Mouse (Mus musculus): ENCODE measurements around the gene Tjp3. TPM values are rescaled to one million over a fixed set of nuclear protein-coding genes. Genes with fewer than 3 reads are reported as not detected.

Gene Tjp3
- polyA plus RNA-seq, 1 experiment = 1.4 TPM

- no peak for TF ChIP-seq GATA1 (IDR thresholded peaks at IDR 0.05; ENCODE audit: low read length)
Measured at GRCm38 (mm10) chr10:81242021-81242420, 49.4 kb downstream of the Tjp3 start.

- TF ChIP-seq GATA1 (IDR thresholded peaks at IDR 0.05; ENCODE audit: low read length) = no peak
Measured at GRCm38 (mm10) chr10:81240876-81241275, 50.5 kb downstream of the Tjp3 start.

GRCm38 (mm10) chr10:81238618-81239017 lies 52.8 kb downstream of the Tjp3 start:
- no peak for TF ChIP-seq GATA1 (IDR thresholded peaks at IDR 0.05; ENCODE audit: low read length)

- no peak for TF ChIP-seq GATA1 (IDR thresholded peaks at IDR 0.05; ENCODE audit: low read length)
Measured at GRCm38 (mm10) chr10:81236471-81237268, 54.7 kb downstream of the Tjp3 start.

- TF ChIP-seq GATA1 (IDR thresholded peaks at IDR 0.05; ENCODE audit: low read length) = no peak
Measured at GRCm38 (mm10) chr10:81234206-81234605, 57.2 kb downstream of the Tjp3 start.

- TF ChIP-seq GATA1 (IDR thresholded peaks at IDR 0.05; ENCODE audit: low read length) = no peak
Measured at GRCm38 (mm10) chr10:81233226-81233585, 58.2 kb downstream of the Tjp3 start.

GRCm38 (mm10) chr10:81232580-81233225 lies 58.7 kb downstream of the Tjp3 start, which contains the start of gene Zfr2:
Zfr2 (plus strand) TSS chr10:81233155.
- TF ChIP-seq GATA1 (IDR thresholded peaks at IDR 0.05; ENCODE audit: low read length) = no peak

GRCm38 (mm10) chr10:81231436-81231835 lies 59.9 kb downstream of the Tjp3 start:
- TF ChIP-seq GATA1 (IDR thresholded peaks at IDR 0.05; ENCODE audit: low read length) = no peak

GRCm38 (mm10) chr10:81230438-81231332 lies 60.7 kb downstream of the Tjp3 start, which contains the start of gene Atcay:
Atcay (minus strand) TSS chr10:81230833.
- TF ChIP-seq GATA1 (IDR thresholded peaks at IDR 0.05; ENCODE audit: low read length) = no peak

GRCm38 (mm10) chr10:81229735-81230437 lies 61.5 kb downstream of the Tjp3 start:
- no peak for TF ChIP-seq GATA1 (IDR thresholded peaks at IDR 0.05; ENCODE audit: low read length)

Other genes starting within 250 kb of the Tjp3 start
- gene Sgta, start 231.4 kb downstream of the Tjp3 start, polyA plus RNA-seq (2012) = 175 and 216 TPM in 2 replicates
- gene Thop1, start 221.5 kb downstream of the Tjp3 start, polyA plus RNA-seq (2012) = 100 and 104 TPM in 2 replicates
- not detected in 2 replicates for gene Creb3l3, start 192.7 kb downstream of the Tjp3 start, polyA plus RNA-seq (2012)
- gene Map2k2, start 185.7 kb downstream of the Tjp3 start, polyA plus RNA-seq (2012) = 394 and 482 TPM in 2 replicates
- gene Zbtb7a, start 156.4 kb downstream of the Tjp3 start, polyA plus RNA-seq (2012) = 103 and 129 TPM in 2 replicates
- 74.1 and 84.8 TPM in 2 replicates for gene Pias4, start 123.7 kb downstream of the Tjp3 start, polyA plus RNA-seq (2012)
- gene Eef2, start 115.0 kb downstream of the Tjp3 start, polyA plus RNA-seq (2012) = 1,558 and 2,919 TPM in 2 replicates
- gene Dapk3, start 108.6 kb downstream of the Tjp3 start, polyA plus RNA-seq (2012) = 59.3 and 79.0 TPM in 2 replicates
- not detected in 2 replicates for gene 4930442H23Rik, start 107.7 kb downstream of the Tjp3 start, polyA plus RNA-seq (2012)
- not detected in 2 replicates for gene Nmrk2, start 89.5 kb downstream of the Tjp3 start, polyA plus RNA-seq (2012)
- not detected in 2 replicates for gene Atcay, start 60.7 kb downstream of the Tjp3 start, polyA plus RNA-seq (2012)
- gene Zfr2, start 58.4 kb downstream of the Tjp3 start, polyA plus RNA-seq (2012) = 0.66 and 0.84 TPM in 2 replicates
- gene Matk, start 38.6 kb downstream of the Tjp3 start, polyA plus RNA-seq (2012) = not detected in 2 replicates
- 633 and 674 TPM in 2 replicates for gene Mrpl54, start 24.6 kb downstream of the Tjp3 start, polyA plus RNA-seq (2012)
- 111 and 135 TPM in 2 replicates for gene Apba3, start 24.6 kb downstream of the Tjp3 start, polyA plus RNA-seq (2012)
- gene Pip5k1c, start 1.4 kb upstream of the Tjp3 start, polyA plus RNA-seq (2012) = 139 and 210 TPM in 2 replicates
- 74.5 and 82.9 TPM in 2 replicates for gene Cactin, start 29.5 kb upstream of the Tjp3 start, polyA plus RNA-seq (2012)
- gene Tbxa2r, start 37.1 kb upstream of the Tjp3 start, polyA plus RNA-seq (2012) = not detected in 2 replicates
- gene Gipc3, start 51.7 kb upstream of the Tjp3 start, polyA plus RNA-seq (2012) = not detected in 2 replicates
- 186 and 236 TPM in 2 replicates for gene Hmg20b, start 58.9 kb upstream of the Tjp3 start, polyA plus RNA-seq (2012)
- 38.2 and 39.2 TPM in 2 replicates for gene Mfsd12, start 65.9 kb upstream of the Tjp3 start, polyA plus RNA-seq (2012)
- 0.40 and 0.50 TPM in 2 replicates for gene 4930404N11Rik, start 74.2 kb upstream of the Tjp3 start, polyA plus RNA-seq (2012)
- gene Fzr1, start 86.9 kb upstream of the Tjp3 start, polyA plus RNA-seq (2012) = 99.0 and 111 TPM in 2 replicates
- gene Dohh, start 92.8 kb upstream of the Tjp3 start, polyA plus RNA-seq (2012) = 216 and 292 TPM in 2 replicates
- 0.22 and 0.38 TPM in 2 replicates for gene Gm48551, start 92.9 kb upstream of the Tjp3 start, polyA plus RNA-seq (2012)
- 7.0 and 10.7 TPM in 2 replicates for gene Gm48552, start 97.4 kb upstream of the Tjp3 start, polyA plus RNA-seq (2012)
- gene Smim24, start 101.5 kb upstream of the Tjp3 start, polyA plus RNA-seq (2012) = 0.68 and 0.69 TPM in 2 replicates
- gene Nfic, start 164.1 kb upstream of the Tjp3 start, polyA plus RNA-seq (2012) = 29.3 and 37.9 TPM in 2 replicates
- 0.05 and 0.08 TPM in 2 replicates for gene Celf5, start 191.1 kb upstream of the Tjp3 start, polyA plus RNA-seq (2012)
- gene Ncln, start 204.8 kb upstream of the Tjp3 start, polyA plus RNA-seq (2012) = 258 and 349 TPM in 2 replicates
- 4.1 and 6.8 TPM in 2 replicates for gene S1pr4, start 208.6 kb upstream of the Tjp3 start, polyA plus RNA-seq (2012)
- 38.8 and 47.3 TPM in 2 replicates for gene Gna15, start 232.6 kb upstream of the Tjp3 start, polyA plus RNA-seq (2012)

Measured in G1E-ER4 (cell line).